Mouse (Mus musculus): Measurements from ENCODE around the gene Rps6ka5.

Rps6ka5 gene

DNA sequence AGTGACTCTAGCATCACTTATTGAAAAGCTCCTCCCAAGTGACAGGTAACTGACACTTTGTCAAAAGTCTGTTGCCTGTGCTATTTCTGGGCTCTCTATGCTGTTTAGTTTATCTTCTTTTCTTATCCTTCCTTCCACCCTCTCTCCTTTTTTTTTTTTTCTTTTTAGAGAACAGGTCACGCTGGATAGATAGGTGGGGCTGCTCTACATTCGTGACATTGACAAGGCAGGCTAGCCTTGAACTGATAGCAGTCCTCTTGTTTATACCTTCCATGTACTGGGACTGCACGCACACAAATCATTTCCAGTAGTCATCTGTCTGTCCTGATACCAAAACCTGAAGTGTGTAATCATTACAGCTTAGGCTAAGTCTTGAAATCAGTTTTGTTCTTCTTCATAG, 132.1 kb downstream of the Rps6ka5 start:
- no peak for DNase-seq (ENCODE audit: low spot score in 2 of 2)

DNA sequence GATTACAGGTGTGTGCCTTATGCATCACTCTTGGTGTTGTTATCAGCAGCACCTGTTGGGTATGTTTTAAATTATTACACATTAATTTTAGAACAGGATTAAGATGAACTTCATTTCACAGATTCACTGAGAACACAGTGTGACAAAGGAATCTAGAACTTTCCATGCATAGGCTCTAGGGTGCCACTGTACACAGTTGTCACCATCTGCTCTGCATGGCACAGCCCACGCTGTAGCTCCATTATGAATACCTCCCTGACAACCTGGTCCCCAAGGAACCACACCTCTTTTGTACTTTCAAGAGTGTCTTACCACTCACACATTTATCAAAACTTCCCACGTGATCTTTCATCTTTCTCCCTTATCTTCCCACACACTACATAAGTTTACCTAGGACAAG, 140.2 kb downstream of the Rps6ka5 start:
- no peak for DNase-seq (ENCODE audit: low spot score in 2 of 2)

DNA sequence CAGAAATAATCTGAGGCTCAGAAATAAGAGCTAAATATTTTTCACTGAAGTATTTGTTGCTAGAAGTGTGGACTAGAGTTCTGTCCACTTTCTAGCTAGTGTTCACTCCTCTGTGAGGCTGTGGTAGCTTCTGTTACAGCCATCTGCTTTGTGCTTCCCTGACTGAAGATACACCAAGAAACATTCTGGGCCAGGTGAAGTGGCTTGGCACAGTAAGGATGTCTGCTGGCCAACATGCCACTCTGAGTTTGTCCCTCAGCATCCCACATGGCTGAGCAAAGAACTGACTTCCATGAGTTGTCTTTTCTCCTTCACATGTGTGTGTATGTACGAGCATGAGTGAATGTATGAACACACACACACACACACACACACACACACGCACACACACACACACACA, 147.6 kb downstream of the Rps6ka5 start:
- peak in 1 of 2 experiments; percentile 10 for DNase-seq (ENCODE audit: low spot score in 2 of 2)

DNA sequence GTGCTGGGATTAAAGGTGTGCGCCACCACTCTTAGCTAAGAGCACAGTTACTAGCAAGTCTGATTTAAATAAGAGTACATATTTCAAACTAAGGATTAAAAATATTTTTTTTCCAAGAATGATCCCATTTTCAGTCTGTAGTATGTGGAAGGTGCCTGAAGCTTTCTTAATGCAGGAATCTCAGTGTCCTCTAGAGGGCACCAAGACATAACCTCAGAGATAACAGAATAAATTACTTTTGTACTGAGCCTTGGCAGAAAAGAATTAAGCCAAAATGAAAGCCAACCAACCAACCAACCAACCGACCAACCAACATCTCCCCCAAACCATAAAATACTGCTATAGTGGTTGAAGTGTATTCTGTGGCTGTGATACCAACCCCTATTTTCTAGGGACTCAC, 148.5 kb downstream of the Rps6ka5 start:
- DNase-seq (ENCODE audit: low spot score in 2 of 2): peak in 1 of 2 experiments; percentile 32

DNA sequence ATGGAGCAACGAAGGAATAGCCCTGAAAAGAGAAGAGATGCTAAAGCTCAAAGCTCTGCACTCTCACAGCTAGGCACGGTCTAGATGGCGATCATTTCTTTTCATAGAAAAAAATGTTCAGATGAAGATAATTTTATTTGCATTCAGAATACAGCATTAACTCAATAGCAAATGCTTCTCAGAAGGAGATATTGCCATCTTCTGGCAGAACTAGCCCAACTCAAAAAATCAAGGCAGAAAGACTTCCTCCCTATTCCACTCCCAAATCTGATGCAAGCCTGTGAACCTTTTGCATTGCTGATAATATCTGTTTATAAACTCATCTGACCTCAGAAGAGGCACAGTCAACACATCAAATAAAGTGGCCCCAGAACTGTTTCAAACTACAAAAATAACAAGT, 151.0 kb downstream of the Rps6ka5 start:
- DNase-seq (ENCODE audit: low spot score in 2 of 2): no peak

DNA sequence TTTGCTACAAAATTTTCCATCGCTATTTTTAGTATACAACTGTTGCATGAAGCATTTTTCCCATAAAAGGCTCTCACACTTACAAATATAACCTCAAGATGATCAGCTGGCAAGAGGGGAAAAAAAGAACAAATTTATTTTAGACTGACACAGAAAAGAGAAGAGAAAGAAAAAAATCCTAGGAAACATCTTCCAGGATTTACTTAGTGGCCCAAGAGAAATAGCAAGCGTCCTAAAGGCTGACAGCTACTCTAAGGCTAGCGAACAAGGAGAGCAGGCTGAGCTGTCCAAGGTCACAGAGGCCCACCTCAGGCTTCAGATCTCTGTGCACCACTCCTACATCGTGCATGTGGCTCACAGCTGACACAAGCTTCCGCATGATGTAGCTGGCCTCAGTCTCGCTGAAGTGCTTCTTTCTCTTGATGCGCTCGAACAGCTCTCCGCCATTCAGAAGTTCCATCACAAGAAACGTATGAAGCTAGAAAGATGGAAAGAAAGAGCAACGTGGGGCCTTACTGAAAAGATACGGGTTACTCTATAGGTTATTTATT, 156.2 kb downstream of the Rps6ka5 start:
- DNase-seq (ENCODE audit: low spot score in 2 of 2): no peak

DNA sequence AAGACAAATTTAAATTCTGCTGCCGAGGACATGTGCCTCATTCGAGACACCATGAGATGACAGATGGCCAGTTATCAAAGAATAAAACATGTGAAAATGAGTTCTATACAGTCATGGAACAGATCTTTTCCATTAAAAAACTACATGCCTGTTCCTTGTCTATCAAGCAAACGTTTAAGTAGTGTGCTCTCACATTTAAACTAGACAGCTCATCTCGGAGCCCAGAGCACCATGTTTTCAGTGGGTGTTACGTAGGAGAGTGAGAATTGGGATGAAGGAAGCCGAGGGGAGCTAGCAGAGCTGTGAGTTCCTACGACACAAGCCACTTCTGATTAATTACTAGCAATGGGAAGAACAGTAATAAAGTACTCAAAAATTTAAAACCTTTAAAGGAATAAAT, 158.0 kb downstream of the Rps6ka5 start:
- no peak for DNase-seq (ENCODE audit: low spot score in 2 of 2)

DNA sequence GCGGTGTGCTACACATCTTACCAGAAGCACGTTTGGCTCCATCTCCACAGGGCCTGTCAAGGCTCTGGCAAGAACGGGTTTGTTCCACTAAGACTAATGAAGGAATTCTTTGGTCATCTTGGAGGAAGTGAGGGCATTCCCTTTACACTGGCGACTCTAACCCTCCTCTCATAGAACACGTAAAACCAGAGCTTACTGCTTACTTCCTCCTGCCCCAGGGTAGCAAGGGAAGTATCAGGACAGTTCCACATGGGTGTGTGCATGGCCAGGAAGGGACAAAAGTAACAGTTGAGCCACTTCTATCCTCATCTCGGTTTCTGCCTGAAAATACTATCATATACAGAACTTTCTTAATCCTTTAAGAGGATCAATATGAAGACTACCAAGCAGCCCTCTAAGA, 158.7 kb downstream of the Rps6ka5 start:
- DNase-seq (ENCODE audit: low spot score in 2 of 2): no peak

DNA sequence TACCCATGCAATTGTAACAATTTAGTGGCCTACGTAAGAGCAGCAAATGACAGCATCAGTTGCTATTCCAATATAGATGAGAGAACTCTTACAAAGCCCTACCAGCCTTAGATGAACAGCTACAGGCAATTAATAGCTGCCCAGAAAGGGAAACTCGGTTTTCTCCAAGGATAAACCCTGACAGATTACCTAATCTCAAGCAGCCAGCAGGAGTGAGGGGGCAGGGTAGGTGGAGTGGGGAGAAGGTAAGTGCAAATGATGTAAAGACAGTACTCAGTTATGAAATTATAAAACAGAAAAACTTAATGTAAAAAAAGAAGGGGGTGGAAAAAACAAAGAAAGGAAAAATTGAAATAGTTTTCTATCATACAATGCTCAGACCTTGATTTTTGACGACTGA, 159.2 kb downstream of the Rps6ka5 start:
- DNase-seq (ENCODE audit: low spot score in 2 of 2): no peak

DNA sequence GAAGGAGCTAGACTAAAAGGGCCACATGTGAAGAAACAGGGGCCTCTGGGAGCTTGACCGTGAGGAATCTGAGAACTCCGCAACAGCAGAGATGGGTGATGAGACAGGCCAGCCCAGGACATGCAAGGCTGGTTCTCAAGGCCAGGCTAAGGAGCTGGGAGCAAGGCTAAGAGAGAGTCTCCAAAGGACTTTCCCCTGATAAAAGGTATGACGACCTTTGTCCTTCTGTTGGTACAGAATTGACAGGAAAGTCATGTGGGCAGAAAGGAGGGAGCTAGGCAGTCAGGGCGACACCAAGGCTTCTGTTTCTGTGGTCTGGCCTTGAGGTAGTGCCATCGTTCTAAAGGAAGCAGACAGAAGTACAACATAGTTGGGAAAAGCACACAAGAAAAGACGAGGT, 173.1 kb downstream of the Rps6ka5 start:
- no peak for DNase-seq (ENCODE audit: low spot score in 2 of 2)

DNA sequence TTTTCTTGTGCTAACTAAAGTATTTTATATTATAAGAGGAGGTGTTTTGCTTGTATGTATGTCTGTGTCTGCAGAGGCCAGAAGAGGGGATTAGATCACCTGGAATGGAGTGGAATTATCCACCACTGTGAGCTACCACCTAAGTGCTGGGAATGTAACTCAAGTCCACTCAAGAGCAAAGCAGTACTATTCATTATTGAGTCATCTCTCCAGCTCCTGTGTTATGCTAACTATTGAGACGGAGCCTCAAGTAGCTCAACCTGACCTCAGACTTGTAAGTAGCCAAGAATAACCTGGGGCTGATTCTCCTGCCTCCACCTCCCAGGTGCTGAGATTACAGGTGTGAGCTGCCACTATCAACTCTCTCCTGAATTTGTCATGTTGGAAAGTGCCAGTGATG, 174.8 kb downstream of the Rps6ka5 start:
- DNase-seq (ENCODE audit: low spot score in 2 of 2): no peak

DNA sequence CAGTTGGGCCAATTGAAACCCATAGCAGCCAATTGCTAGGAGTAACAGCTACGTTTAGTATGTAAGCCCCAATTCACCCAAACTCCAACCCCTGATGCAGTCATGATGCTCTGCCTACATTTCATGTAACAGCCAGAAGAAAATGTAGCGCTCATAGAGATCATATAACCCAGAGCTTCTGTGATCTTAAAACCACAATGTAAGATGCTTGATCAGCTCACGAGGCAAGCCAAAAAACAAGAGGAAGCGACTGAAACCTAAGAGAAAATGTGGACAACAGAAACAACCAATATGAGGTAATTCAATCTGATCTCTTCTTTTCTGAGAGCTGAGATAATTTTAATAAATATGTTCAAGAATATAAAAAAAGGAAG, 182.6 kb downstream of the Rps6ka5 start:
- DNase-seq (ENCODE audit: low spot score in 2 of 2): no peak

DNA sequence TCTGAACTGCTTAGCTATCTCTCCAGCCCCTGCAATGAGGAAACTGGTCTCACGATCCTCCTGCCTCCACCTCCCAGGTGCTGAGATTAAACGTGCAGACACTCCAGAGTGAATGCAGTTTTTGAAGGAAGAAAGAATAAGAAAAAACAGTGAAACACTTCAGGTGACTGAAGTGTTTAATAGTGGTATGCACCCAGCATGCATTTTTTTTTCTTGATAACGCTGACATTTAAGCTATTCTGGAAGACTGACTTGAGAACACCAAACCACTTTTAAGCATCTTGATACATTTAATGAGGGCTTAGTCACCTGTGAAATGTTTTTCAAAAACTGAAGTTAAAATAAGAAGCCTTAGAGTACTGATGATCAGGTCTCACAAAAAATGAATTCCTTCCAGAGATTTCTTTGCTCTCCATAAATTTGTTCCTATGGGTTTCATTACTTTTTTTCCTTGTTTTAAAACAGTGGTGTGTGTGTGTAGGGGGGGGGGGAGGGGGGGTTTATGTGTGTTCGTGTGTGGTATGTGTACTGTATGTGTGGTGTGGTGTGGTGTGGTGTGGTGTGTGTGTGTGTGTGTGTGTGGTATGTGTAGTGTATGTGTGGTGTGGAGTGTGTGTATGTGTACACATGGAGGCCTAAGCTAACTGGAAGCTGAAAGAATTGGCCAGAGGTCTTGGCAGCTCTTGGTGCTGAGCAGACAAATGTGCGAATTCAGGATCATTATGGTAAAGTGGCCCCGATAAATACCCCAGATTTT, 183.2 kb downstream of the Rps6ka5 start:
- no peak for DNase-seq (ENCODE audit: low spot score in 2 of 2)

DNA sequence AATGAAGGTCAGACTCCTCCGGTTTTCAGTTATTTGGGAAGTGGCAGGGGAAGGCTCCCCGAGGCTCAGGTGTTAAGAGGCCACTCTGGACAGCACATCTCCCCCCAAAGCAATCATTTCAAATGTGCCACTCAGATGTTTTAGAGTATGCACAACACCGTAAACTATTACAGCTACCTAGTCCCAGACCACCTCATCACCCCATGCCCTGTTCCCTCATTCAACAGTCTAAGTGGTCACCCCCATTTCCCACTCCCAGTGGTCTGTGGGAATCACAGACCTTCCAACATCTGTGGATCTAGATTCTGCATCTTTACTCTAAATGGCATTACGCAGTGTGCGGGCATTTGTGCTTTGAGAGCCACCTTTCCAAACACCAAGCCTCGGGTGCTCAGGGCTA, 184.3 kb downstream of the Rps6ka5 start:
- DNase-seq (ENCODE audit: low spot score in 2 of 2): no peak

DNA sequence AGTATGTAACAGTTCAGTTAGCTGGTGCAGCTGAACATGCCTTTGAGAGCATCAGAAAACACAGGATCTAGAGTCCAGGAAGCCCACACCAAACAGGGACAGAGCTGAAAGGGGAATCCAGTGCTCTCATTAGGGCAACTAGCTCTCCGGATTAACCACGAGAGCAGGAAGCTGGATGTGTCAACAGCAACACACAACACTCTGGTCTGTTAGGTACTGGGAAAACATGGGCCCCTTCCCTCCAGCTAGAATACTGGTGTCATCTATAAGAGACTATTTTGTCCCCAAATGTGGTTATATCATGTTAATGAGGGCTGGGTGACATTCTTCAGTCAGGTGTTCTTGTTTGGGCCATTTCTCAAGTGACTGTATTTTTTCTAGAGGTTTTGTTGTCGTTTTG, 184.7 kb downstream of the Rps6ka5 start:
- DNase-seq (ENCODE audit: low spot score in 2 of 2): no peak

DNA sequence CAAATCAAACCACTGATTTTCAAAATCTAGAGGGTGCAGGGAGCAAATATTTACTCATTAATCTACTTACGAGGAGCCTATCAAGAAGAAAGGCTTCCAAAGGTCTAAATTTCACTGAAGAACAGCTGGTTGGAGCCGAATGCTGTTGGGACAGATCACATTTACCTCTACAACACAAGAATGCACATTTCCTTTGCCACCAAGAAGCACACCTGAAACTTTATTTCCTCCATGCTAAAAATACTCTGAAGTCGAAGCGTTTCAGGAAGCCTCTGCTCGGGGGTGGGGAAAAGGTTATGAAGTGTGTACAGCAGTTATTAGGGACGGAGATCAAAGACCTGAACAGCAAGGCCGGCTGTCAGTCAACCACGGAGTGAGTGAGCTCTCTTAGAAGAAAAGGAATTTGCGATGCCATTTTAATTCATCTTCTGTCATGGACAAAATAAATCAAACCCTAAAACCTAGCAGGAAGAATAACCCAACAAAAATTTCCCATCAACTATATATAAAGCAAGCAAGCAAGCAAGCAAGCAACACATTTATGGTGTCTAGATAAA, 187.5 kb downstream of the Rps6ka5 start:
- DNase-seq (ENCODE audit: low spot score in 2 of 2): no peak

DNA sequence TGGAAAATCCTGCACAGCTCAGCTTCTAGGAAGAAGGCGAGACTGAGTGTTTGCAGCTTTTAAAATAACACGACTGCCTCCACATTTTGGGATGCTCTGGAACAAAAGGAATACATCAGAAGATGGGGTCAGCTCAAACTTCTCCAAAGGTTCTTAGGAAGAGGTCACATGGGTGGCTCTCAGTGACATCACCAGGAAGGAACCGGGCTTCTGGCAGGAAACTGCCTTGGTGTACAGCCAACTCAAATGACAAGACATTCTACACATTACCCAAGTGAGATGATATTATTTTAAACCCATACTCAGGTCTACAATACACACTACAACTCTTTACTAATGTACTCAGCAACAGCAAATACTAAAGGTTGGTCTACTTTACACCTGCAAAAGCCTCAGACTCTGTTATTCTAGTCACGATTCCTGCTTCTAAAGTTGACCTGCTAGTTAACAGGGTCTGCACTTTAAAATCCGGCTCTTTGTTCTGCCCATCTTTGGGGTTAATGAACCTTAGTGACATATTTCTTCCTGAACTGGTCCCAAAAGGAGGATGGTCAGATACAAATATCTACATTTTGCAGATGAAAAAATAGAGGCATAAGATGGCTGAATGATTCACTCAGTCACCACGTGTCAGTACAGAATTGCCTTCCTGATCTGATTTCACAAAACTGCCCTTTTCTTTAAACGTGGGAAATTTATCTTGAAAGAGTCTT, 188.2 kb downstream of the Rps6ka5 start:
- DNase-seq (ENCODE audit: low spot score in 2 of 2): no peak

DNA sequence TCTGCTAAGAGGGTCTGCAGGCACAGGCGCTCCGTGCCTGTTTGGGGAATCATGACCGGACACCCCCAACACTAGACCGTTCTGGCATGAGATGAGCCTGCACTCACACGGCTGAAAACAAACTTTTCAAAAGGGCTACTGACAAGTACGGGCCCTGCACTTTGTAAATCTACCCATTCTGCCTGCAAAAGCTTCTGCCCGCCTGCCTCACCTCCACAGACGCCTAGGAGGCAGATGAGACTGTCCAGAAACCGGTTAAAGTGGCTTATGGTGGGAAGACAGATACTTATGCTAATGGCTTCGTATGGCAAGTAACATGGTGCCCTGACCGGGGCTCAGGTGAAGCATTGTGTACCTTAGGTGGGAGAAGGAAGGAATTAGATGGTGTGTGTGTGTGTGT, 189.7 kb downstream of the Rps6ka5 start:
- DNase-seq (ENCODE audit: low spot score in 2 of 2): no peak

DNA sequence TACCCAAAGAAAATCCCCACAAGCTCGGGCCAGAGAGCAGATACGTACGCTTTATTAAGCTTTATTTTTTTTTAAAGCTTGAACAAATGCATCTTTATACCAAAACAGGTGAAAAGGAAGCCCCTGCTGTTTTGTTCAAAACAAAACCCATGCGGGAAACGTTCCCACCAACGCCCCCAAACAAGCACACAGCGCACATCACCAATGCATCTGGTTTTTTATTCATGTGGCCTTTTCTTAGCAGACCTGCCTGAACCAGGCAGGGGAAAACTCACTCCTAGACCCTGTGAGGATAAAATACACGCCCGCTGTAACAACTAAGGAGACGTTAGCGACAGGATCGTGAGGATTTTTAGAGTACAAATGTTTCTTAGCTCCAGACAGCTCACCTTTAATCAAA, 191.8 kb downstream of the Rps6ka5 start:
- no peak for DNase-seq (ENCODE audit: low spot score in 2 of 2)

DNA sequence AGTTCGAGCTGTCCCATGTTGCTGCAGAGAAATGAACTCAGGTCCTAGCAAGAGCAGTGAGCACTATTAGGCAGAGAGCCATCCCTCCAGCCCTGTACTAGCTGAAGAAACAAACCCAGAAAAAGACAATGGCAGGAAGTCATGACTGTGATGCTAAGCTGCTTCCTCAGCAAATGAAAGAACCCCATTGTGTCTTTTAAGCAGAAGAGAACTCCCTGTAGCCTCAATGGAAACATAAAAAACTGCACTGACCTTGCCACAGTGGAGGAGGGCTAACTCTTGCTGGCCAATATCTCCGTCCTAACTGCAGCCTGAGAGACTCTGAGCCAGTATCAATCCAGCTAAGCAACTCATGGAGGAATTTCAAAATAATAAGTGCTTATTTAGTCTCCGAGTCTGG, 192.8 kb downstream of the Rps6ka5 start:
- no peak for DNase-seq (ENCODE audit: low spot score in 2 of 2)

DNA sequence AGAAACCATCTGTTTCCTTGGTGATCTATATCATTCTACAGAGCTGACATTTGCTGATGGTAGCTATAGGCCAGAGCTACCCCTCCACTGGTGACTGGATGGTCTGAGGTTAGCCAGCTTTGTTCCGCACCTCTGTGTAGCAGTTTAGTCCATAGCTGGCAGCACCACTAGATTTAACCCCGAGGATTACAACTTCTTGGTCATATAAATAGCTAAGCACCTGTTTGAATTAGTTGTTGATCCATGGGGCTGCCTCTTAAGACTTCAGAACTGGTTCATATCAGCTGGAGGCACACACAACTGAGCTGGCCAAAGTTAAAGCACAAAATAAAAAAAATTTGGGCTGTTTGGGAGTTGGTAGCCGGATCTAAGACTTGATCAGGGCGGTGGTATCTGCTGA, 193.6 kb downstream of the Rps6ka5 start:
- no peak for DNase-seq (ENCODE audit: low spot score in 2 of 2)

DNA sequence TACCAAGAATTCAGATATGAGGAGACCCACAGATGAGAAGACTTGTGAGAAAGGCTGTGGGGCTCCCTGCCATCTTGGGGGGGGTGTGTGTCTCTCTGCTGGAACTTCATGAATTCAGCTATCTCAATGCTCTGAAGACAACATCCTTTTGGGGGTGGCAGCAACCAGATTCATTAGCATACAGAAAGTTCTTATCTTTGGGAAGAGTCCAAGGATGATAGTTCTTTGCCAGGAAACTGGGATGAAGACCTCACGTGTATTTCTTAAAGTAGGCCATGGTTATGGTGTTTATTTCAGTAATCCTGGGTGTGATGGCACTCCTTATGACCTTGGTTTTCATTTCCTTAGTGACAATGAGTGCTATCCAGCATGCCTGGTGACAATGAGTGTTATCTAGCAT, 195.0 kb downstream of the Rps6ka5 start:
- DNase-seq (ENCODE audit: low spot score in 2 of 2): no peak

DNA sequence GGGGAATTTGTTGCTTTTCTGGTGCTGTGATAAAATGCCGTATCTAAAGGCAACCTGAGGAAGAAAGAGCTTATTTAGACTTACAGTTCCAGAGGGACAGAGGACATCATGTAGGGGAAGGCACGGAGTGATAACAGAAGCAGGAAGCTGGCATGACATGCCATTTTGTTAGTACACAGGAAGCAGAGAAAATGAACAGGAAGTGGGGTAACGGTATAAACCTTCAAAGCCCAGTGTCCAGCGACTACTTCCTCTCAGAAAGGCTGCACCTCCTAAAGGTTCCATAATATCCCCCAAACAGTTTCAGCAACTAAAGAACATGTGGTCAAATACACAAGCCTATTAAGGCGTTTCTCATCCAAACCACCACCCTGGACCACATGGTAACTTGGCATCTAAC, 195.9 kb downstream of the Rps6ka5 start:
- no peak for DNase-seq (ENCODE audit: low spot score in 2 of 2)
